Mouse (Mus musculus) lung, postnatal 0 days (tissue): ENCODE measurements at regions not wholly inside any gene's neighbourhood (a gene's known extent, or its start where the extent isn't known, plus 50 kb on each side); places are given as distances from the start of the nearest gene placed in this dataset.

Source experiments
- CTCF ChIP-seq: IDR thresholded peaks from 2 replicates; pipeline ENCODE4 v1.5.1; 2016; ENCODE audit warnings: antibody characterized with exemption, mild to moderate bottlenecking
- EP300 ChIP-seq: IDR thresholded peaks from 2 replicates; pipeline ENCODE4 v1.6.1; 2016; ENCODE audit warnings: antibody characterized with exemption, mild to moderate bottlenecking, control low read depth

- TF ChIP-seq CTCF (no peak), EP300 (no peak)
These were observed 132.6 kb upstream of the Eci2 start for GRCm38 (mm10) chr13:35159456-35159855.
